Mouse (Mus musculus) embryonic facial prominence, embryonic 10.5 days (tissue): ENCODE results near the gene Akt3. TPM values are rescaled to one million over a fixed set of nuclear protein-coding genes. Genes with fewer than 3 reads are reported as not detected.

Experiments used
- DNase-seq: peaks from one replicate; pipeline ENCODE4 v3.0.0-alpha.2; 2017; ENCODE audit warnings: low spot score
- H3K27ac ChIP-seq: fragments of 300-500 bp; sonication (generic); replicated peaks from 2 replicates; pipeline ENCODE4 v1.5.1; 2016; ENCODE audit warnings: mild to moderate bottlenecking
- H3K27me3 ChIP-seq: fragments of 300-500 bp; sonication (generic); replicated peaks from 2 replicates; pipeline ENCODE4 v1.6.1; 2016; ENCODE audit warnings: low read depth, mild to moderate bottlenecking; ENCODE audit not compliant: poor library complexity, severe bottlenecking
- H3K36me3 ChIP-seq: fragments of 300-500 bp; sonication (generic); replicated peaks from 2 replicates; pipeline ENCODE4 v1.6.1; 2016; ENCODE audit warnings: mild to moderate bottlenecking, moderate library complexity
- H3K4me1 ChIP-seq: fragments of 300-500 bp; sonication (generic); 2 replicates; pipeline ENCODE4 v1.6.1; 2016
- H3K4me3 ChIP-seq: fragments of 300-500 bp; sonication (generic); 2 replicates; pipeline ENCODE4 v1.5.1; 2016; ENCODE audit warnings: mild to moderate bottlenecking, moderate library complexity
- H3K9me3 ChIP-seq: fragments of 300-500 bp; sonication (generic); 2 replicates; pipeline ENCODE4 v1.6.1; 2016; ENCODE audit warnings: mild to moderate bottlenecking
- WGBS: fragments of 180-500 bp; shearing (Covaris S2); methylation state at CpG from one replicate; pipeline ENCODE4 v1.1.7; 2016; 5-methylcytosine and 5-hydroxymethylcytosine counted together
- polyA plus RNA-seq: library from polyadenylated mRNA; unstranded; fragments of >200 nt; fragmentation: Nextera tagmentation; extraction: Ambion mirVana; gene quantifications from 2 replicates; pipeline ENCODE4 v1.2.1, GENCODE M21; 2016

Gene Akt3
- polyA plus RNA-seq, 1 experiment from 2014 or later: 9.7 TPM

GRCm38 (mm10) chr1:177175436-177175835, 82.6 kb downstream of the Akt3 start:
- H3K4me1 ChIP-seq: peaks cover 7% of the 10 kb centered on the region; the same call in 1 of the 2 replicates
- no peak for DNase-seq
- no peaks in the 10 kb centered on the region for H3K27me3 ChIP-seq
- H3K36me3 ChIP-seq: no peaks in the 10 kb centered on the region
- H3K4me3 ChIP-seq: no peak overlapping the region
- H3K9me3 ChIP-seq: no peaks in the 10 kb centered on the region
- no peak overlapping the region for H3K27ac ChIP-seq

- DNase-seq: no peak
Observed at GRCm38 (mm10) chr1:177171300-177171699, 86.7 kb downstream of the Akt3 start.

GRCm38 (mm10) chr1:177165789-177166188, 92.2 kb downstream of the Akt3 start:
- no peaks in the 10 kb centered on the region for H3K4me1 ChIP-seq
- H3K4me3 ChIP-seq: no peak overlapping the region
- no peaks in the 10 kb centered on the region for H3K27me3 ChIP-seq
- DNase-seq: no peak
- H3K36me3 ChIP-seq: no peaks in the 10 kb centered on the region
- no peak overlapping the region for H3K27ac ChIP-seq
- 44% methylated on average over 2 of the region's 2 CpGs for WGBS
- H3K9me3 ChIP-seq: no peaks in the 10 kb centered on the region

More at GRCm38 (mm10) chr1:177171300-177171699, 86.7 kb downstream of the Akt3 start:
- peaks cover 7% of the 10 kb centered on the region; the same call in 1 of the 2 replicates for H3K4me1 ChIP-seq
- H3K4me3 ChIP-seq: no peak overlapping the region
- H3K9me3 ChIP-seq: no peaks in the 10 kb centered on the region
- no peaks in the 10 kb centered on the region for H3K27me3 ChIP-seq
- no peaks in the 10 kb centered on the region for H3K36me3 ChIP-seq
- no peak overlapping the region for H3K27ac ChIP-seq

GRCm38 (mm10) chr1:177165336-177165735, 92.7 kb downstream of the Akt3 start:
- WGBS: 76% methylated on average over 2 of the region's 2 CpGs
- no peak overlapping the region for H3K27ac ChIP-seq

GRCm38 (mm10) chr1:177150344-177151021, 107.5 kb downstream of the Akt3 start:
- H3K27ac ChIP-seq: no peak overlapping the region
- WGBS: 18% methylated on average over 11 of the region's 11 CpGs
- H3K4me3 ChIP-seq: no peak overlapping the region
- no peaks in the 10 kb centered on the region for H3K27me3 ChIP-seq
- H3K9me3 ChIP-seq: no peaks in the 10 kb centered on the region
- H3K4me1 ChIP-seq: peaks cover 37% of the 10 kb centered on the region
- no peaks in the 10 kb centered on the region for H3K36me3 ChIP-seq
- DNase-seq: peak; percentile 25

More at GRCm38 (mm10) chr1:177165336-177165735, 92.7 kb downstream of the Akt3 start:
- DNase-seq: no peak
- H3K9me3 ChIP-seq: no peaks in the 10 kb centered on the region
- H3K27me3 ChIP-seq: no peaks in the 10 kb centered on the region
- no peaks in the 10 kb centered on the region for H3K36me3 ChIP-seq
- H3K4me3 ChIP-seq: no peak overlapping the region
- H3K4me1 ChIP-seq: no peaks in the 10 kb centered on the region

GRCm38 (mm10) chr1:177148746-177149145, 109.3 kb downstream of the Akt3 start:
- 64% methylated on average over 2 of the region's 2 CpGs for WGBS
- H3K27ac ChIP-seq: no peak overlapping the region
- no peak for DNase-seq
- H3K4me1 ChIP-seq: peaks cover 37% of the 10 kb centered on the region
- H3K36me3 ChIP-seq: no peaks in the 10 kb centered on the region
- H3K4me3 ChIP-seq: no peak overlapping the region
- no peaks in the 10 kb centered on the region for H3K27me3 ChIP-seq
- no peaks in the 10 kb centered on the region for H3K9me3 ChIP-seq

- no peaks in the 10 kb centered on the region for H3K4me1 ChIP-seq
Observed at GRCm38 (mm10) chr1:177141468-177141867, 116.5 kb downstream of the Akt3 start.

GRCm38 (mm10) chr1:177139652-177140051, 118.4 kb downstream of the Akt3 start:
- Histone ChIP-seq H3K36me3 (no peaks in the 10 kb centered on the region), H3K4me1 (no peaks in the 10 kb centered on the region), H3K27ac (no peak overlapping the region), H3K9me3 (no peaks in the 10 kb centered on the region), H3K4me3 (no peak overlapping the region), H3K27me3 (no peaks in the 10 kb centered on the region)
- no peak for DNase-seq
- WGBS: 87% methylated on average over 6 of the region's 6 CpGs

More at GRCm38 (mm10) chr1:177141468-177141867, 116.5 kb downstream of the Akt3 start:
- no peak overlapping the region for H3K4me3 ChIP-seq
- no peak overlapping the region for H3K27ac ChIP-seq
- no peaks in the 10 kb centered on the region for H3K9me3 ChIP-seq
- H3K36me3 ChIP-seq: no peaks in the 10 kb centered on the region
- 87% methylated on average over 2 of the region's 2 CpGs for WGBS
- no peaks in the 10 kb centered on the region for H3K27me3 ChIP-seq
- no peak for DNase-seq

GRCm38 (mm10) chr1:177131458-177131857, 126.5 kb downstream of the Akt3 start:
- no peak overlapping the region for H3K4me3 ChIP-seq
- H3K27ac ChIP-seq: no peak overlapping the region
- no peak for DNase-seq
- no peaks in the 10 kb centered on the region for H3K4me1 ChIP-seq
- no peaks in the 10 kb centered on the region for H3K9me3 ChIP-seq
- H3K27me3 ChIP-seq: no peaks in the 10 kb centered on the region
- 79% methylated on average over 2 of the region's 2 CpGs for WGBS
- peaks cover 11% of the 10 kb centered on the region for H3K36me3 ChIP-seq

GRCm38 (mm10) chr1:177126674-177127073, 131.3 kb downstream of the Akt3 start:
- Histone ChIP-seq H3K27me3 (no peaks in the 10 kb centered on the region), H3K4me1 (no peaks in the 10 kb centered on the region), H3K36me3 (peaks cover 11% of the 10 kb centered on the region), H3K9me3 (no peaks in the 10 kb centered on the region), H3K4me3 (no peak overlapping the region), H3K27ac (no peak overlapping the region)
- WGBS: 90% methylated on average over 8 of the region's 8 CpGs
- DNase-seq: no peak

- Histone ChIP-seq H3K4me3 (no peak overlapping the region), H3K36me3 (no peaks in the 10 kb centered on the region), H3K27ac (no peak overlapping the region), H3K4me1 (no peaks in the 10 kb centered on the region), H3K9me3 (no peaks in the 10 kb centered on the region), H3K27me3 (no peaks in the 10 kb centered on the region)
- DNase-seq: no peak
- 77% methylated on average over 2 of the region's 2 CpGs for WGBS
Observed at GRCm38 (mm10) chr1:177110665-177111271, 147.2 kb downstream of the Akt3 start.

GRCm38 (mm10) chr1:177090465-177090864, 167.5 kb downstream of the Akt3 start:
- Histone ChIP-seq H3K9me3 (peaks cover 2% of the 10 kb centered on the region; the same call in 1 of the 2 replicates), H3K27me3 (no peaks in the 10 kb centered on the region), H3K4me3 (no peak overlapping the region), H3K36me3 (peaks cover 11% of the 10 kb centered on the region), H3K4me1 (no peaks in the 10 kb centered on the region), H3K27ac (no peak overlapping the region)
- DNase-seq: no peak
- WGBS: 86% methylated on average over 5 of the region's 5 CpGs

GRCm38 (mm10) chr1:177089515-177089914, 168.5 kb downstream of the Akt3 start:
- Histone ChIP-seq H3K27me3 (no peaks in the 10 kb centered on the region), H3K4me1 (no peaks in the 10 kb centered on the region), H3K9me3 (peaks cover 3% of the 10 kb centered on the region; the same call in 1 of the 2 replicates), H3K36me3 (peaks cover 12% of the 10 kb centered on the region), H3K27ac (no peak overlapping the region), H3K4me3 (no peak overlapping the region)
- no peak for DNase-seq
- WGBS: 79% methylated on average over 3 of the region's 3 CpGs
